Mouse (Mus musculus) B cell, adult 2 months (primary cell): ENCODE data around the gene Zbtb9.
A peak's percentile ranks its signal among the peaks of the same experiment; 100 is the strongest.

Experiments used
- DNase-seq, 2 experiments: peaks; one replicate each; pipeline ENCODE4 v3.0.0; 2022

The Zbtb9 gene

GRCm38 (mm10) chr17:27042840-27043239 is 69.9 kb downstream of the Zbtb9 start:
- DNase-seq = peak; percentile 65 to 69

DNA sequence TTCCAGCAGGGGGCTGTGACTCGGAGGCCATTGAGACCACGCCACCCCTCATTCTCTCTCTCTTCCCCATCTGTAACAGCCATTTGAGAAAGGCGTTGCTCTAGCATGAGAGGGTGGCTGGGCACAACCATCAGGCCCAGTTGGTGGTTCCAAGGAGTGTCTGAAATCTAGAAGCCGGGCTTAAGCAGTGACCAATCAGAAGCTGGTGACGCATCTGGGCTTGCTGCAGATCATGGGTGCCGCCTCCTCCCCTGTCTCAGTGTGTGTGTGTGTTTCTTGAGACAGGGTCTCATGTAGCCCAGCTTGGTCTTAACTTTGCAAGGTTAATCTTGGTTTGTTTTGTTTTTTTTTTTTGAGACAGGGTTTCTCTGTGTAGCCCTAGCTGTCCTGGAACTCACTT is 72.2 kb downstream of the Zbtb9 start:
- no peak for DNase-seq

DNA sequence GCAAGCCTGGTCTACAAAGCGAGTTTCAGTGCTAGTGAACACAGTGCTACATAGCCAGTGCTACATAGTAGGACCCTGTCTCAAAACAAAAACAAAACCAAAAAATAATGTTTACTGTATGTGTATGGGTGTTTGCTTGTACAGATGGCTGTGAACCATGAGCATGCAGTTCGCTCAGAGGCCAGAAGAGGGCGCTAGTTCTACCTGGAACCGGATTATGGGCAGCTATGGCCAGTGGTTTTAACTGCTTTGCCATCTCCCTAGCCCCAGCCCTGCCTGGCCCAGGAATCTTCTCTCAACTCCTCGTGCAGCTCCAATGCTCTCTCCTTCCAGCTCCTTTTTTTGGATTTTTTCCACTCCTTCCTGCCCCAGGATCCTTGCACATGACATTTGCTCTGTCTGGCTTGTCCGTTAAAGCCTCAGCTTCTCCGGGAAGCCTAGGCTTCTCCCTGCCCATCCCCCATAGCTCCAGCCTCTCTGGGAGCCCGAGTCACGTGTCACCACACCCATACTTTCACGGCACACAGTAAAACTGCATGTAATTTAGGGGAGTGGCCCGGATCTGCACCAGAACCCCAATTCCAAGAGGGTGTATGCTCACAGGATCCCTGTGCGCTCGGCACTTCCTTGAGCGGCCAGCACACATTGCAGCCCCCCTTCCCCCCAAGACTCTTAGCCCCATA is 74.9 kb downstream of the Zbtb9 start:
- DNase-seq = peak; percentile 47 to 56

DNA sequence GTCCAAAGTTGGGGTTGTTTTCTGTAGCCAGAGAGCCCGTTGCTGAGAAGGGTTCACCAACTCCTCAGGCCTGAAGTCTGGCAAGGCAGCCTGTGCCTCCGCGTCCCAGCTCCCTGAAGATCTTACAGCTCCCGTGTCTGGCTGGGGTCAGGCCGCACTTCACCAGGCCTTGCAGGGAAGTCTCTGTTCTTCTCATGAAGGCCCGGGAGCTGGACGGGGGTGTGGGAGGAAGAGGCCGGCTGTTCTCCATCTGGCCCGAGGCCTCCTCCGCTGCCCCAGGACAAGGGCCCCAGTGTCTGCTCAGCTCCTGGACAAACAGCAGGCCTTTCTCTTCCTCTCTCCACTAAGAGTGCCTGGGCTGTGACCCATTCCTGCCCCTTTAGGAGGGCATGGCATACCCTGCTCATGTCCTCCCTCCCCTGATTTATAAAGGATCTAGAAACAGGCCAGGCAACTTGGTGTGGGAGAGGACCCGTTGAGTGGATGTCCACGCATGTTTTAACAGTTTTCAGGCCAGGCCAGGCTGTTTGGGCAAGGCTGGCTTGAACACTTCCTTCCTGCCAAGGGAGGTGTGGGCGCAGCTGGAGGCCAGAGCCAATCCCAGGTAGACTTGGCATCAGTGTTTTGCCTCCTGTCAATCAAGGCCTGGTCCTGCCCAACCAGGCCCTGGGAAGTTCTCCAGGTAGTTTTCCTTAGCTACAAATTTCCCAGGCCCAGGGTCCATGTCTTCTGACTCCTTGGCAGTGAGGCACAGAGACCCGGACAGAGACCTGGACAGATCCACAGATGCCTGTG is 75.7 kb downstream of the Zbtb9 start:
- DNase-seq = no peak

- DNase-seq = no peak
Measured at GRCm38 (mm10) chr17:27050853-27051252, 77.9 kb downstream of the Zbtb9 start.

GRCm38 (mm10) chr17:27051514-27051913 is 78.5 kb downstream of the Zbtb9 start:
- DNase-seq = peak; percentile 28 to 36

DNA sequence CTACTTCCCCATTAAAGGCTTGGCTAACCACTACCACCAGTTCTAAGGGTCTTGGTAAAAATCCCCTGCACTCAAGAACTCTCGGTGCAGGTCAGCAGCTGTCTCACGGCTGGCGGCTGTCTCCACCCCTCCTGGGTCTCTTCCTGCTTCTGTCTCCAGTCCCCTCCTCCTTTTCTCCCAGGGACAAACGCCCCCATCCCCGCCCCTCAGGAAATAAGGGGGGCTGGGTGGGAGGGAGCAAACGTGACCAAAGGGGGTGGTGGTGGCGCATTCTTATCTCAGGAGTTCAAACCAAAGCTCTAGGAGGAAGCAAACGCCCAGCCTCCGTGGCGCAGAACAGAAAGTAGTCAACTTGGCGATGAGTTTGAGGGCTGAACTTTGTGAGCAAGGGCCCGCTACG is 83.2 kb downstream of the Zbtb9 start:
- peak; percentile 66 to 73 for DNase-seq

DNA sequence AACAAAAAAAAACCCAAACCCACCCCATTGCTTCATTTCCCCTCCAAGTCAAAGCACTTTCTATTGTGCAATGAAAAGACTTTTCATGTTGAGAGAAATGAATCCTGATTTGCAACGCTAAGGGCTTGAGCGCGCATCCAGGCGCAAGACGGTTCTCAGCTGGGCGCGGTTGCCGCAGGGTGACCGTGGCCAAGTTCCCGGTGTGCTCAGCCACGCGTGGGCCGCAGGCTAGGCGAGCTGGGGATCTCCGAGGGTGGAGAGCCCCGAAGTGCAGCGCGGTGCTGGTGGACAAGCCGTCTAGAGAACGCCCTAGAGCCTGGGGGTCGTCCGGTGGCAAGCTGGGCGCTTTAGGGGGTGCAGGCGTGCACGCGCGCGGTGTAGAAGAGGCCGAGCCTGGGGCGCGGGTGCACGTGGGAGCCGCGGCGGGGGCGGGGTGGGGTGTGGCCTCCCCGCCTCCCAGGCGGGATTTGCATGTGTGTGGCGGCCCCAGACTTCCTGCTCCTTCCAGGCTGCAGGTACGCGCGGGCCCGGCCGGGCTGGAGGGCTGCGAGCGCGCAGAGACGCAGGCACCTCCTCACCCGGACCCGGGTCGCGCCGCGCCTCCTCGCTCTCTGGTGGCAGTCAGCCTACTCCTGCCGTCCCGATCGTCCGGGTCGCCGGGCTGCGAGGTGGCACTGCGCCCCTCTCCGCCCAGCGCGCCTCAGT is 84.0 kb downstream of the Zbtb9 start, which contains the start of gene Itpr3:
Gene Itpr3 (plus strand): TSS at position 493 of the 705 bp plus-strand sequence.
- peak; percentile 88 to 89 for DNase-seq

- DNase-seq = peak; percentile 63 to 68
Measured at GRCm38 (mm10) chr17:27057517-27058055, 84.6 kb downstream of the Zbtb9 start.
